18 mouse cellular contexts compared by ENCODE assay signal in the genomic region with DNA sequence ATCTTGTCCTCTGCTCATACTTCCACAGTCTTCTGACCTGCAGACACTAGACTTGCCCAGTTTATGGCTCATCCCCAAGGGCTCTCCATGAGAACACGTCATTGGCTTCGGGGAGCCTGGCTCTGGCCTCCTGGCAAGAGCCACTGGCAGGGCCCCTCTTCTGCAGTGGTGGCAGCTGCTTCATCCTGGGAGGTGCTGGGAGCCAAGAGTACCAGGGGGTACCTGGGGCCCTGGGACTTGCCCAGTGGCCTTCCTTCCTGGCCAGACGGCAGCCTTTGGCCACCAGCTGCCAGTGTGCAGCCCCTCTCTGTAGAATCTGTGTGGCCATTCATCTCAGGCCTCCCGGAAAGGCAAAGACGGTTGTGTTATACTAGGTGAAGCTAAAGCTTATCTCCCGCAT. TPM values are rescaled to one million over a fixed set of nuclear protein-coding genes. Genes with fewer than 3 reads are reported as not detected.
DNase-seq lines count a peak whose midpoint lies in the region; ATAC-seq and TF ChIP-seq lines count a peak whose summit lies in the region.
"Had no signal": no experiment of that assay in that cellular context is flagged by ENCODE, and none has a peak within 500 bp of the region (broad histone marks: within the 10 kb centered on the region; RNA-seq: fewer than 3 reads in every experiment).

No protein-coding gene starts in this region.

- no peak overlapping the region for H3K4me2 ChIP-seq in forebrain, embryonic 15.5 days (replicated peaks)
- H3K4me2 ChIP-seq in forebrain, embryonic 12.5 days: no peak overlapping the region
- no peak overlapping the region for H3K4me2 ChIP-seq in neural tube, embryonic 15.5 days
- H3K4me2 ChIP-seq: embryonic facial prominence, embryonic 13.5 days; heart, embryonic 13.5 days; lung, embryonic 14.5 days had no signal

- peak; percentile 27 for ATAC-seq in forebrain, embryonic 15.5 days (replicated peaks)
- no peak for ATAC-seq in forebrain, embryonic 12.5 days (ENCODE audit: low FRiP score)
- no peak; the same call in 1 of the 2 replicates for ATAC-seq in neural tube, embryonic 15.5 days (ENCODE audit: low FRiP score)
- ATAC-seq: Patski had no signal

- H3K27ac ChIP-seq in forebrain, embryonic 15.5 days (replicated peaks): peak overlapping the region; percentile 53
- H3K27ac ChIP-seq in forebrain, embryonic 12.5 days: no peak overlapping the region
- H3K27ac ChIP-seq in neural tube, embryonic 15.5 days (replicated peaks): peak overlapping the region; percentile 73
- H3K27ac ChIP-seq: embryonic facial prominence, embryonic 13.5 days; heart, embryonic 13.5 days; macrophage had no signal

- H3K27me3 ChIP-seq in forebrain, embryonic 15.5 days: peaks cover 32% of the 10 kb centered on the region; the same call in 1 of the 2 replicates
- H3K27me3 ChIP-seq in forebrain, embryonic 12.5 days: peaks cover 83% of the 10 kb centered on the region
- peaks cover 86% of the 10 kb centered on the region for H3K27me3 ChIP-seq in neural tube, embryonic 15.5 days (replicated peaks)
- H3K27me3 ChIP-seq: heart, embryonic 13.5 days had no signal

- H3K9ac ChIP-seq in forebrain, embryonic 15.5 days (replicated peaks): no peak overlapping the region
- H3K9ac ChIP-seq in forebrain, embryonic 12.5 days: no peak overlapping the region
- H3K9ac ChIP-seq in neural tube, embryonic 15.5 days (replicated peaks): no peak overlapping the region
- H3K9ac ChIP-seq: embryonic facial prominence, embryonic 13.5 days; heart, embryonic 13.5 days; lung, embryonic 14.5 days had no signal

- H3K4me1 ChIP-seq in forebrain, embryonic 15.5 days: peaks cover 22% of the 10 kb centered on the region
- H3K4me1 ChIP-seq in forebrain, embryonic 12.5 days: peaks cover 26% of the 10 kb centered on the region
- H3K4me1 ChIP-seq in neural tube, embryonic 15.5 days: peaks cover 17% of the 10 kb centered on the region
- H3K4me1 ChIP-seq in lung, adult 2 months (ENCODE audit: control insufficient read depth, insufficient read depth, low read length): no peaks in the 10 kb centered on the region
- H3K4me1 ChIP-seq: embryonic facial prominence, embryonic 13.5 days; heart, embryonic 13.5 days had no signal

- TF ChIP-seq CTCF in lung, adult 2 months (IDR thresholded peaks at IDR 0.05; ENCODE audit: insufficient read depth, low read length): no peak

- H3K36me3 ChIP-seq in forebrain, embryonic 15.5 days: no peaks in the 10 kb centered on the region
- H3K36me3 ChIP-seq in forebrain, embryonic 12.5 days (replicated peaks): no peaks in the 10 kb centered on the region
- H3K36me3 ChIP-seq in neural tube, embryonic 15.5 days: no peaks in the 10 kb centered on the region
- H3K36me3 ChIP-seq: embryonic facial prominence, embryonic 13.5 days; heart, embryonic 13.5 days had no signal

- H3K9me3 ChIP-seq in forebrain, embryonic 15.5 days: no peaks in the 10 kb centered on the region
- H3K9me3 ChIP-seq in forebrain, embryonic 12.5 days: no peaks in the 10 kb centered on the region; the same call in 1 of the 2 replicates
- no peaks in the 10 kb centered on the region for H3K9me3 ChIP-seq in neural tube, embryonic 15.5 days (replicated peaks)
- H3K9me3 ChIP-seq: embryonic facial prominence, embryonic 13.5 days; heart, embryonic 13.5 days had no signal

- 48% methylated on average over 6 of the region's 6 CpGs for WGBS in forebrain, embryonic 15.5 days
- 74% methylated on average over 6 of the region's 6 CpGs for WGBS in forebrain, embryonic 12.5 days
- 51% methylated on average over 6 of the region's 6 CpGs for WGBS in neural tube, embryonic 15.5 days
- WGBS in lung, adult 2 months: 79% methylated on average over 6 of the region's 6 CpGs

- DNase-seq in layer of hippocampus, adult 11-12 months (ENCODE audit: low spot score): peak; percentile 21
- no peak for DNase-seq in layer of hippocampus, adult 9-10 months (ENCODE audit: low spot score)
- DNase-seq in right cerebral cortex, adult 18-20 months: peak; percentile 12
- DNase-seq in right cerebral cortex, postnatal 14 days: no peak
- DNase-seq in lung, adult 2 months: no peak
- DNase-seq: B cell, adult 2 months; kidney, adult 2 months; kidney, postnatal 25 days; lung, embryonic 14.5 days; thymus, adult 18-20 months had no signal

- H3K4me3 ChIP-seq in forebrain, embryonic 15.5 days: no peak overlapping the region
- H3K4me3 ChIP-seq in forebrain, embryonic 12.5 days (replicated peaks): no peak overlapping the region
- H3K4me3 ChIP-seq in neural tube, embryonic 15.5 days (replicated peaks): no peak overlapping the region
- H3K4me3 ChIP-seq in lung, adult 2 months (replicated peaks; ENCODE audit: extremely low read depth, low read depth, low read length): no peak overlapping the region
- H3K4me3 ChIP-seq: embryonic facial prominence, embryonic 13.5 days; heart, embryonic 13.5 days had no signal

- TF ChIP-seq POLR2A in lung, adult 2 months (IDR thresholded peaks at IDR 0.05; ENCODE audit: borderline replicate concordance, extremely low read depth, low read depth, low read length): no peak

RNA-seq across cellular contexts. Expression of a gene that starts 34.0 kb away (rescaled TPM):
- 7.1 and 8.6 TPM in 2 replicates for polyA plus RNA-seq in forebrain, embryonic 15.5 days (2015; fragmentation: Nextera tagmentation; extraction: Ambion mirVana)
- 20.8 and 28.1 TPM in 2 replicates for polyA plus RNA-seq in forebrain, embryonic 12.5 days (2016; fragmentation: Nextera tagmentation; extraction: Ambion mirVana)
- polyA plus RNA-seq in neural tube, embryonic 15.5 days (2015; fragmentation: Nextera tagmentation; extraction: Ambion mirVana): 8.5 and 9.9 TPM in 2 replicates
- polyA plus RNA-seq in lung, adult 2 months (2012; rRNA removed): not detected in 2 replicates
- polyA plus RNA-seq: heart, embryonic 13.5 days; liver, adult 2 months; lung, embryonic 14.5 days; macrophage; Patski had no signal

Comparison
In these comparisons a context has a peak if more than half of its experiments do, and no peak if none do; other contexts are left out.
1. DNase-seq: peak in layer of hippocampus, adult 11-12 months (single experiment) and right cerebral cortex, adult 18-20 months (single experiment); none in layer of hippocampus, adult 9-10 months (single experiment), right cerebral cortex, postnatal 14 days (single experiment) and lung, adult 2 months (single experiment).